1 mouse cellular context compared by ENCODE assay signal in genomic region chr19:5780203-5780602, GRCm38 (mm10).
TF ChIP-seq lines count a peak whose summit lies in the region.

No protein-coding gene starts in this region.

TF ChIP-seq in MEL, 35 proteins besides CTCF, POLR2A, EP300 and RAD21:
- TF ChIP-seq SMC3 (IDR thresholded peaks at IDR 0.05; ENCODE audit: low read depth, low read length): peak; percentile 67
- no peak for TF ChIP-seq ZNF384 (IDR thresholded peaks at IDR 0.05; ENCODE audit: low read depth, low read length)
- no peak for TF ChIP-seq KAT2A (conservative IDR thresholded peaks at IDR 0.05; ENCODE audit: low read depth, low read length)
- TF ChIP-seq ZC3H11A (IDR thresholded peaks at IDR 0.05; ENCODE audit: low read depth, low read length): peak; percentile 43; the same call in 1 of the 2 replicates
- no peak for TF ChIP-seq CHD2 (IDR thresholded peaks at IDR 0.05; ENCODE audit: low read length)
